Mouse (Mus musculus): ENCODE measurements around the gene Nkiras2. TPM values are rescaled to one million over a fixed set of nuclear protein-coding genes. Genes with fewer than 3 reads are reported as not detected.

Nkiras2 gene
- total RNA-seq, 2 experiments from 2014 or later, result 23.9 to 25.4 TPM

- intact Hi-C loops (cut with DNase I), result no loop called here
- DNase-seq (ENCODE audit: low spot score in 2 of 2), result no peak
These were observed 52.9 kb downstream of the Nkiras2 start for GRCm38 (mm10) chr11:100671956-100672355.

GRCm38 (mm10) chr11:100673169-100673568 lies 54.1 kb downstream of the Nkiras2 start:
- DNase-seq (ENCODE audit: low spot score in 2 of 2), result no peak

More at GRCm38 (mm10) chr11:100673169-100673568, 54.1 kb downstream of the Nkiras2 start:
- intact Hi-C loops (cut with DNase I), result no loop called here

Other genes starting within 250 kb of the Nkiras2 start
- 10 to 100 TPM; 38.1 to 49.8 TPM for gene Jup, start 221.5 kb upstream of the Nkiras2 start, total RNA-seq (2021)
- 1 to 10 TPM; 5.7 to 5.8 TPM for gene P3h4, start 204.4 kb upstream of the Nkiras2 start, total RNA-seq (2021)
- gene Fkbp10, start 203.5 kb upstream of the Nkiras2 start, total RNA-seq (2021), result 10 to 100 TPM; 10.0 to 12.2 TPM
- gene Nt5c3b, start 177.4 kb upstream of the Nkiras2 start, total RNA-seq (2021), result 10 to 100 TPM; 62.9 to 63.1 TPM
- 1 to 10 TPM; 1.4 to 2.2 TPM for gene Klhl10, start 177.3 kb upstream of the Nkiras2 start, total RNA-seq (2021)
- gene Klhl11, start 146.5 kb upstream of the Nkiras2 start, total RNA-seq (2021), result 10 to 100 TPM; 81.8 to 82.1 TPM
- gene Acly, start 91.2 kb upstream of the Nkiras2 start, total RNA-seq (2021), result 100 to 1,000 TPM; 116 to 121 TPM
- gene Ttc25, start 73.6 kb upstream of the Nkiras2 start, total RNA-seq (2021), result under 1 TPM; 0.40 to 0.51 TPM
- 100 to 1,000 TPM; 158 to 245 TPM for gene Cnp, start 44.3 kb upstream of the Nkiras2 start, total RNA-seq (2021)
- 100 to 1,000 TPM; 239 to 244 TPM for gene Dnajc7, start 924 bp downstream of the Nkiras2 start, total RNA-seq (2021)
- gene Zfp385c, start 73.2 kb downstream of the Nkiras2 start, total RNA-seq (2021), result under 1 TPM; 0.19 to 0.33 TPM
- gene Dhx58, start 85.0 kb downstream of the Nkiras2 start, total RNA-seq (2021), result 1 to 10 TPM; 1.9 to 2.0 TPM
- gene Kat2a, start 93.2 kb downstream of the Nkiras2 start, total RNA-seq (2021), result 10 to 100 TPM; 63.2 to 64.1 TPM
- not detected for gene Hspb9, start 94.6 kb downstream of the Nkiras2 start, total RNA-seq (2021)
- gene Rab5c, start 119.0 kb downstream of the Nkiras2 start, total RNA-seq (2021), result 100 to 1,000 TPM; 159 to 161 TPM
- gene Kcnh4, start 140.7 kb downstream of the Nkiras2 start, total RNA-seq (2021), result 10 to 100 TPM; 10.1 to 13.7 TPM
- gene Hcrt, start 143.7 kb downstream of the Nkiras2 start, total RNA-seq (2021), result not detected
- 1 to 10 TPM; 5.3 to 6.5 TPM for gene Ghdc, start 151.7 kb downstream of the Nkiras2 start, total RNA-seq (2021)
- gene Stat5b, start 231.5 kb downstream of the Nkiras2 start, total RNA-seq (2021), result 10 to 100 TPM; 14.6 to 19.9 TPM
- gene Stat5a, start 240.1 kb downstream of the Nkiras2 start, total RNA-seq (2021), result 1 to 10 TPM; 2.5 to 2.6 TPM

Data from left cerebral cortex, postnatal 14 days (tissue).